Mouse (Mus musculus): ENCODE data around the gene Epha2. TPM values are rescaled to one million over a fixed set of nuclear protein-coding genes. Genes with fewer than 3 reads are reported as not detected.

Gene Epha2
- polyA plus RNA-seq (2015; fragmentation: Nextera tagmentation; extraction: Ambion mirVana), result 4.8 TPM in 2 replicates

DNA sequence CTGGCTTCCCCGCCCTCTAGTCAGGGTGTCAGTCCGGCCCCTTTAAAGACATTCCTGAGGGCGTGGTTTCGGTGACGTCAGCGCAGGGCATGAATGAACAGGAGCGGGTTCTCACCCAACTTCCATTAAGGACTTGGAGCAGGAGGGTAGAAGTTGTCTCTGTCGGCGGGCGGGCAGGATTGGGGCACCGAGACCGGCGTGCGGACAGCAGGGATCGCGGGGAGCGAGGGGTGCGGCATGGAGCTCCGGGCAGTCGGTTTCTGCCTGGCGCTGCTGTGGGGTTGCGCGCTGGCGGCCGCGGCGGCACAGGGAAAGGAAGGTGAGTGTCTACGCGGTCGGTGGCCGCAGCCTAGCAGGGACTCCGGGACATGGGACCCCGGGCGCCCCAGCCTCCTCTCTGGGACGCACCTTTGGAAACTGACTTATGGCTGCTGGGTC, at the start of gene Epha2:
Epha2 (plus strand) TSS at position 125 of the 438 bp plus-strand sequence.

DNA sequence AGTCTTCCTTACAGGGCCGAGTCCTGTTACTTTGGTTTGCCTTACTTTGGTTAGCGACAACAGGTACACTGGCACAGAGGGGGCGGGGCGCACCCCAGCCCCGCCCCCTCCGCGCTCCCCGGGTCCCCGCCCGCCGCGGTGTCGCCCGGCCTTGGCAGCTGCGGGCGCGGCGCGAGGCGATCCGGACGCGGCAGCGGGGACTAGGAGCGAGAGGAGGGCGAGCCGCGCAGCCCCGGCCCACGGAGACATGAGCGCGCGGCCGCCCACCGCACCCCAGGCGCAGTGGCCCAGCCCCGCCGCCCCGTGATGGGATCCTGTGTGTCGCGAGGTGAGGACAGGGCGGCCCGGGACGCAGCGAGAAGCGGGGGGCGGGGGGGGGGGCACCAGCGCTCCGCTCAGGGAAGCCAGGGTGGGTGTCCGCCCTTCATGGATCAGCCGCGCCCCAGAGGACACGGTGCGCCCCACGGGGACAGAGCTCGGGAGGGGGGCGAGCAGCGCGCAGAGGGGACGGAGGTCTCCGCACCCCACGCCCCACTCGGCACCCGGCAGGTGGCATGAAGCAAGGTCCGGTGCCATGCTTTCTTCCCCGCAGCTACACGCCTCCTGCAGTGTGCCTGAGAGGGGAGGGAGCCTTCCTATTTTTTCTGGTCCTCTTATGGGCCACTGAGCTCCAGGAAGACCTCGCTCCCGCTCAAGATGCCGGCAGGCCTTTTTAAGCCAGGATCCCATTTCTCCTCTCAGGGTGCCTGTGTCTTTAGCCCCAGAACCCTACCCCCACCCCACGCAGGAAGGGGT, 67.2 kb downstream of the Epha2 start, which contains the start of gene Fam131c:
Fam131c (plus strand) TSS at position 224 of the 795 bp plus-strand sequence.

Small RNAs within 50 kb of the gene (microRNA-seq; reads per million reads assigned to microRNA genes)
- gene Gm25690, result not detected

Other genes starting within 250 kb of the Epha2 start
- gene Crocc, start 240.7 kb upstream of the Epha2 start, polyA plus RNA-seq (2015; fragmentation: Nextera tagmentation; extraction: Ambion mirVana), result 1.7 and 3.0 TPM in 2 replicates
- gene Necap2, start 222.9 kb upstream of the Epha2 start, polyA plus RNA-seq (2015; fragmentation: Nextera tagmentation; extraction: Ambion mirVana), result 69.1 and 73.9 TPM in 2 replicates
- gene Spata21, start 212.9 kb upstream of the Epha2 start, polyA plus RNA-seq (2015; fragmentation: Nextera tagmentation; extraction: Ambion mirVana), result not detected in 2 replicates
- gene Szrd1, start 161.5 kb upstream of the Epha2 start, polyA plus RNA-seq (2015; fragmentation: Nextera tagmentation; extraction: Ambion mirVana), result 26.4 and 27.8 TPM in 2 replicates
- 10.2 and 12.4 TPM in 2 replicates for gene Fbxo42, start 153.3 kb upstream of the Epha2 start, polyA plus RNA-seq (2015; fragmentation: Nextera tagmentation; extraction: Ambion mirVana)
- gene Rsg1, start 87.3 kb upstream of the Epha2 start, polyA plus RNA-seq (2015; fragmentation: Nextera tagmentation; extraction: Ambion mirVana), result 1.4 and 2.2 TPM in 2 replicates
- gene Arhgef19, start 61.7 kb upstream of the Epha2 start, polyA plus RNA-seq (2015; fragmentation: Nextera tagmentation; extraction: Ambion mirVana), result 4.4 and 5.8 TPM in 2 replicates
- 0.40 and 0.82 TPM in 2 replicates for gene Fam131c, start 67.0 kb downstream of the Epha2 start, polyA plus RNA-seq (2015; fragmentation: Nextera tagmentation; extraction: Ambion mirVana)
- not detected in 2 replicates for gene Clcnka, start 97.5 kb downstream of the Epha2 start, polyA plus RNA-seq (2015; fragmentation: Nextera tagmentation; extraction: Ambion mirVana)
- gene Clcnkb, start 114.8 kb downstream of the Epha2 start, polyA plus RNA-seq (2015; fragmentation: Nextera tagmentation; extraction: Ambion mirVana), result not detected in 2 replicates
- 12.3 and 14.5 TPM in 2 replicates for gene Hspb7, start 119.5 kb downstream of the Epha2 start, polyA plus RNA-seq (2015; fragmentation: Nextera tagmentation; extraction: Ambion mirVana)
- not detected in 2 replicates for gene Srarp, start 134.9 kb downstream of the Epha2 start, polyA plus RNA-seq (2015; fragmentation: Nextera tagmentation; extraction: Ambion mirVana)
- 14.6 and 15.7 TPM in 2 replicates for gene Zbtb17, start 143.4 kb downstream of the Epha2 start, polyA plus RNA-seq (2015; fragmentation: Nextera tagmentation; extraction: Ambion mirVana)
- 4.5 and 4.8 TPM in 2 replicates for gene Spen, start 237.4 kb downstream of the Epha2 start, polyA plus RNA-seq (2015; fragmentation: Nextera tagmentation; extraction: Ambion mirVana)